Mouse (Mus musculus): Measurements from ENCODE around the gene Map1a.

Map1a gene

GRCm38 (mm10) chr2:121288901-121289729, at the start of gene Map1a:
Gene Map1a, plus strand, starts transcription at chr2:121289600.
- DNase-seq: peak; percentile 89

GRCm38 (mm10) chr2:121244099-121244498, 45.3 kb upstream of the Map1a start:
- no peak for DNase-seq

GRCm38 (mm10) chr2:121249758-121250157, 39.6 kb upstream of the Map1a start:
- no peak for DNase-seq

- DNase-seq: no peak
These were observed 21.0 kb upstream of the Map1a start for GRCm38 (mm10) chr2:121268446-121268845.

GRCm38 (mm10) chr2:121270521-121271235, 18.7 kb upstream of the Map1a start:
- DNase-seq: no peak

GRCm38 (mm10) chr2:121271236-121271927, 18.0 kb upstream of the Map1a start, which contains the start of gene Trp53bp1:
Gene Trp53bp1, minus strand, starts transcription at chr2:121271407.
- peak; percentile 93 for DNase-seq

GRCm38 (mm10) chr2:121271928-121272516, 17.4 kb upstream of the Map1a start:
- no peak for DNase-seq

GRCm38 (mm10) chr2:121287850-121288249, 1.6 kb upstream of the Map1a start:
- no peak for DNase-seq

GRCm38 (mm10) chr2:121289730-121290540, 535 bp downstream of the Map1a start:
- peak; percentile 51 for DNase-seq

- no peak for DNase-seq
These were observed 3.1 kb downstream of the Map1a start for GRCm38 (mm10) chr2:121292316-121293013.

- no peak for DNase-seq
These were observed 4.8 kb downstream of the Map1a start for GRCm38 (mm10) chr2:121294182-121294581.

GRCm38 (mm10) chr2:121294753-121295607, 5.6 kb downstream of the Map1a start:
- no peak for DNase-seq

- DNase-seq: peak; percentile 66
These were observed 6.5 kb downstream of the Map1a start for GRCm38 (mm10) chr2:121295608-121296571.

- no peak for DNase-seq
These were observed 7.4 kb downstream of the Map1a start for GRCm38 (mm10) chr2:121296754-121297231.

GRCm38 (mm10) chr2:121297701-121298100, 8.3 kb downstream of the Map1a start:
- no peak for DNase-seq

- no peak for DNase-seq
These were observed 8.7 kb downstream of the Map1a start for GRCm38 (mm10) chr2:121298131-121298530.

GRCm38 (mm10) chr2:121299471-121299870, 10.1 kb downstream of the Map1a start:
- no peak for DNase-seq

GRCm38 (mm10) chr2:121300036-121300435, 10.6 kb downstream of the Map1a start:
- no peak for DNase-seq

GRCm38 (mm10) chr2:121308997-121309416, 19.6 kb downstream of the Map1a start:
- no peak for DNase-seq

Measured in thymus, postnatal 4 days (tissue).